Mouse (Mus musculus) granulocyte monocyte progenitor cell, adult 5-6 weeks (primary cell): ENCODE data around the gene Fmo4. TPM values are rescaled to one million over a fixed set of nuclear protein-coding genes. Genes with fewer than 3 reads are reported as not detected.

Source experiments
- ATAC-seq: replicated peaks from 2 replicates; pipeline ENCODE4 v1.8.0; 2016; ENCODE audit warnings: mild to moderate bottlenecking, moderate TSS enrichment, inconsistent platforms; ENCODE audit not compliant: poor library complexity, severe bottlenecking
- total RNA-seq, 2 experiments: library from RNA; stranded (forward) in 1 of 2; stranded (reverse) in 1 of 2; fragments of 200-712, 200-1000 nt in 1 of 2; fragments of >200 nt in 1 of 2; fragmentation: Nextera tagmentation in 1 of 2; gene quantifications; 2 replicates each; pipeline ENCODE4 v1.2.3; 2014 to 2017

Gene Fmo4
- total RNA-seq (2014; fragmentation: Nextera tagmentation) = not detected in 2 replicates
- total RNA-seq (2017) = not detected in 2 replicates

GRCm38 (mm10) chr1:162813836-162814156 lies at the start of gene Fmo4:
Fmo4 (minus strand) TSS chr1:162813972.
- ATAC-seq = no peak

DNA sequence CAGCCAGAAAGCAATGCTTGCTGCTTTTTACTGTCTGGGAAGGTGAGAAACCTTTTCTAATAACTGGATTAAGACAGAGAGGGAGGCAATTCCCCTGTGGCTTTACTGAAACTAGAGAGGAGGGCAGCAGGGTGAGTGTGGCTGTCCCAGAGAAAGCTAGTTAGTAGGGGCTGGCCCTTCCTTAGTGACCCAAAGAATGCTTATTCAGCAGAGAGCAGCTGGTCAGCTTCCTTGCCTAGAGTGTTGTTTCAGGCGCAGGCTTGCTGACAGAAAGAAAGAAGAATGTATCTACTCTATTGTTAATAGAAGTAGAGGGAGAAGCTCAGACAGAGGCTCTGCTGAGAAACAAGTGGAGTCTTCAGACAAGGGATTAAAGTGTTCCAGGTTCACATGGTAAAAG lies 48.6 kb upstream of the Fmo4 start:
- ATAC-seq = no peak

- no peak for ATAC-seq
Measured at GRCm38 (mm10) chr1:162859996-162860605, 46.3 kb upstream of the Fmo4 start.

DNA sequence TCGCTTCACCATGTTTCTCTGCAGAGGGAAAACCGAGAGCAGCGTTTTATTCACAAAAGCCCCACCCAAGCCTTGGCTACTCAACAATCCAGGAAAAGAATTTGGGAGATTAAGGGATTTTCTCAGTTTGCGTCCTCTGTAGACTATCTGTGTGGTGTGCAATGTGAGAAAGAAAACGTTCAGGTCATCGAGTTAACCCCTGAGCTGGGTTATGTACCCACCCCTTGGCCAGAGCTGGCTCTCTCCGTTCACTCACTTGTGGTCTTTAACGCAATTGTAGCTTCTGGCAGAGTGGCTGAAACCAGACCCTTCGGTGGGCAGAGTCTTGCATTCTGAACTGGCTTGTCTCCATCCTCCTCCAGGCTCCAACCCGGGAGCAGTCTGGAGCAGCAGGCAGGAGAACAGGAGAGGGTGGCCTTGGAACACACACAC lies 45.8 kb upstream of the Fmo4 start:
- ATAC-seq = no peak

DNA sequence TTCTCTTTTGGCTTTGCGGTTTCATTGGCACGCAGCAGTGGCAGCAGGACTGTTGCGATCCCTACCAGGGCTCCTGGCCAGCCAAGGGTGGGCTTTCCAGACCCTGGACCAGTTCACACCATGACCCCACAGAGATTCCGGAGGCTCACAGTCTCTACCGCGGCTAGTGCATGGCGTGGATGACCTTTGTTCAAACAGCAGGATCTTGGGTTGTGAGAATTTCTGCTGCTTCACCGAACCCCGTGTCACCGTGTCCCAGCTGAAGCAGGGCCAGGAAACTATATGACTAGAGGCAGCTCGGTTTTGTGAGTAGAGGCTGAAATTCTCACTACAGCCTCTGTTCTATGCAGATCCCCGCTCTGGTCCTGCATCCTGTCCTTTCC lies 45.0 kb upstream of the Fmo4 start:
- ATAC-seq = no peak

GRCm38 (mm10) chr1:162857766-162858747 lies 44.3 kb upstream of the Fmo4 start:
- no peak for ATAC-seq

DNA sequence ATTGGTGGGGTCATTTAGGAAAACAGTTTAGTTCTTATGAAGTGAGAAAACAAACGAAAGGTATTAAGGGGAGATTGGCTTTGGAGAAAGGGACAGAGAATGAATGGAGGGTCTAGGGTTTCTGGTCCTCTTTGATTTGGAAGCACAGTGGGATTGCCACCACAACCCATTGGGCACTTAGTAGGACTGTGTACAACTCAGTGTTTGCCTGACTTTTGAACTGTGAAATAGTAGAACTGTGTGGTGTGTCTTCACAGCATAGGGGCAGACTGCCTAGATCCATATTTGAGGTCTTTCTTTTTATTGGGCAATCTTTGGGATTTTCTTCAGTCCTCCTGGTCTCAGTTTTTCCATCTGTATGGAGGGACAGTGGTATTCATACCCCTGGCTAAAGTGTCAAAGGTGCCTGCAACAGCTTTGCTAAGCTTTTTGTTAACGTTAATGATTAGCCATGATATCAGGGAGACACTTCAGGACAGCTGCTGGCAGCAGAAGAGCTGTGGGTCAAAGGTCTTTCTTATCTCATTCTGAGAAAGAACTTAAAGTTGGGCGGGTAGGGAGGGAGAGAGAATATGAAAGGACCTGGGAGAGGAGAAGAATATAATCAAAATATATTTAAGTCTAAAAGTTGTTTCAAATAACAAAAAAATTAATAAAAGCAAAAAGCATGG lies 40.2 kb upstream of the Fmo4 start:
- no peak for ATAC-seq

DNA sequence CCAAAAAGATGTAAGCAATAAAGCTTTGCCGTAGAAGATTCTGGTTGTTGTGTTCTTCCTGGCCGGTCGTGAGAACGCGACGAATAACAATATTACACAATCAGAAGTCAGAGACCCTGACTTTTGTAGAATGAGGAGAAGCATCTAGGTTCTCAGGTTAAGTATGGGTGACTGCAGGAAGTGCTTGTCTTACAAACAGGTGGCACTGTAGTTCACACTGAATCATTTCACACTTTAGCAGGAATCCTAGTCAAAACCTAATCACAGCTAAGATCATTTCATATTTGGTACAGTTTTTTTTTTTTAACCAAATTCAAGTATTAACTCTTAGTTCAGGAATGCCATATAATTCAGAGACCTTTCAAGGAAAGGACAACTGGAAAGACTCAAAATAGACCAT lies 33.8 kb upstream of the Fmo4 start:
- ATAC-seq = no peak

DNA sequence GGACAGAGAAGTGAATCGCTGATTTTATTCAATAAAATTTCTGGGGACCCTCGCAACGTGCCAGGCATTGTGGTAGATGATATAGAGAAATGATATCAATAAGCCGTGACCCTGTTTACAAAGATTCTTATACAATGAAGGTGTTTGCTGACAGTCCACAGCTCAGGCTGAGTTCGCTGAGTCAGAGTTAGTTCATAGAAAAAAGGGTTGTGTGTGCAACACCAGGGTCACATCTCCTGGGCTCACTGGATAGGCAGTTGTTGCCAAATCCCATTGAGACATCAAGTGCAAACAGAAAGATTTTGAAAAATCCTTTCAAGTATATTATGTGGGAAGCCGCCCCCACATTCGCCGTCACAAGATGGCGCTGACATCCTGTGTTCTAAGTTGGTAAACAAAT lies 26.4 kb upstream of the Fmo4 start:
- ATAC-seq = no peak

DNA sequence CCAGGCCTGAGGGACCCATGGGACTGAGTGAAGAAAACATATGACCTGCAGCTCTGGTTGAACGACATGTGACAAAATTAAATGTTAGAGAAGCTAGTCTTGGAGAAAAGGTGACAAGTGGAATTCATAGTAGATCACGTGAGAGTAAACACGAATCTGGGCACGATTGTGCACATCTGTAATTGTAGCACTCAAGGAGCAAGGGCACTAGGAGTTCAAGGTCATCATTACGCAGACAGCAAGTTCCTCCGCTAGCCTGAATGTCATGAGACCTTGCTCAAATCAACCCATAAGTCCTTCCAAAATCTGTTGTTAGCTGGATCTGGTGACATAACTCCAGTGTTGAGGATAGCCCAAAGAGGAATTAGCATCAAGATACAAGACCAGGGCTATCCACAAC lies 25.2 kb upstream of the Fmo4 start:
- ATAC-seq = no peak

GRCm38 (mm10) chr1:162834342-162834741 lies 20.6 kb upstream of the Fmo4 start:
- no peak for ATAC-seq

DNA sequence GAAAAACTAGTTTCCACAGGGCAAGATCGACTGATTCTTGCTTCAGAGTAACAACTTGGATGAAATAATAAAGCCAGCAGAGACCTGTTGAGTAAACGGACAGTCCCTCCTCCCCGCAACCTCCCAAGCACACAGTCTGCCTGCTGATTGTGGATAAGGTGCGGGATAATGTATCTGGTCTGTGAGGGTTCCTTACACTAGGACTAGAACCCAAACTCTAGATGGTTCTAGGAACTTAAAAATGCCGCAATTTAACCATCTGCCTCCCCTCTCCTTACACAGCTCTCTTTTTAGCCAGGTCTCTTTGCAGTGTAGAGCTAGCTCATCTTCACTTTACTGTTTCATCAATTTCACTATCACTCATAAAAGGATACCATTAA lies 18.8 kb upstream of the Fmo4 start:
- ATAC-seq = no peak

DNA sequence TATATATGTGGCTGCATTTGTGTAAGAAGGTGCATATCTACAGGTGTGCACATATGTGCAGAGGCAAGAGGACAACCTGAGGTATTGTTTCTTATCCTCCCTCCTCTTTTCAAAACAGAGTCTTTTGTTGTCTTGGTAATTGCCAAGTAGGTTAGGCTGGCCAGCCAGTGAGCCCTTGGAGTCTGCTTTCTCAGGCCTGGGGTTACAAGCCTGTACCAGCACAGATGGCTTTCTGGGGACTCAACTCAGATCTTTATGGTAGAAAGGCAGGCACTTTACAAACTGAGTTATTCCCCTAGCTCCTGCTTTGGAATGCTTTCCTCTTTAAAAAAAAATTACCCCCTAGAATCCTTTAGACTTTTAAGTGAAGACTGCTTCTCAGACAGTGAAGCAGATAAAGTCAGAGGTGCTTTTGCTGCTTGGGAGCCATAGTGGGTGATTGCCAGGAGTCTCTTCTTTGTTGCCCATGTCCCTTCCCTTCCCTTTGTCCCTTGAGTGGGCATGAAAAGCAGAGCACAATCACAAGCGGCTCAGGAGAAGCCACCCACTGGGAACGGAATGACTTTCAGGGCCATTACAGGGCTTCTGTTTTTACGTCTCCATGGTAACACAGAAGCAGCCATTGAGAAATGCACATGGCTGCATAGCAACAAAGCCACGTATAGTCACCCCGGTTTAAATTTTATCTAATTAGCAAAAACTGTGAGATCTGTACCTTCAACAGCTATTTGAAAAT lies 18.2 kb upstream of the Fmo4 start:
- ATAC-seq = no peak

GRCm38 (mm10) chr1:162819280-162819679 lies 5.5 kb upstream of the Fmo4 start:
- no peak for ATAC-seq

DNA sequence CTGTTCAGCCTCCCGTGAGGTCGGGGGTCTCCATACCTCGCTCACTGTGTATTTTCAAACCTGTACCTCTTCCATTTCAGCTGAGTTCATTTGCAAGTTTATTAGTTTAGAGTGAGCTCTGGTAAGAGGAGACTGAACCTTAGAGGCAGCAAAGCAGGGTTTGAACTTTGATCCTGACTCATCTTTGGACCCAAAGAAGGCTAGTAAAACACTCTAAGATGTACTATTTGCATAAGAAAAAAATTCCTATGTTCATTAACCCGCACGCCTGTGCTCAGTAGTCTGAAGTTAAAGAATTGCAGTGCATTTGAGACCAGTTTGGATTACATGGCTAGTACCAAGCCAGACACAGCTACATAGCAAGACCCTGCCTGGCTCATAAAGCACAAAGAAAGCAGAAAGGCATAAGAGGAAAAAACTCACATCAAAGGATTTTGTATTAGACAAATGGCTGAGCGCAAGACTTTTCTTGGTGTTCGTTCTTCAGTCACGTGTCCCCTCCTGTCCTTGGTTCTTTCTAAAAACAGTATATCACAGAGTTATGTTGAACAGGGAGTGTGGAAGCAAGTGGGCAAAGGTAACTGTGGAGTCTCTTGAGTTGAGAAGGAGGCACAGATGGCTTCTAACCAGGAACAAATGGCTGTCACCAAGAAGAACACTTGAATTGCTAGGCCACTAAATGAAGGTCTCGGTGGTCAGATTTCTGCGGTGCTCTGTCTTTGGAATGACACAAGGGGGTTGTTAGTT lies 1.8 kb upstream of the Fmo4 start:
- no peak for ATAC-seq

- ATAC-seq = no peak
Measured at GRCm38 (mm10) chr1:162814932-162815331, 1.2 kb upstream of the Fmo4 start.

- ATAC-seq = no peak
Measured at GRCm38 (mm10) chr1:162813143-162813835, 483 bp downstream of the Fmo4 start.

- ATAC-seq = no peak
Measured at GRCm38 (mm10) chr1:162808541-162808940, 5.2 kb downstream of the Fmo4 start.

DNA sequence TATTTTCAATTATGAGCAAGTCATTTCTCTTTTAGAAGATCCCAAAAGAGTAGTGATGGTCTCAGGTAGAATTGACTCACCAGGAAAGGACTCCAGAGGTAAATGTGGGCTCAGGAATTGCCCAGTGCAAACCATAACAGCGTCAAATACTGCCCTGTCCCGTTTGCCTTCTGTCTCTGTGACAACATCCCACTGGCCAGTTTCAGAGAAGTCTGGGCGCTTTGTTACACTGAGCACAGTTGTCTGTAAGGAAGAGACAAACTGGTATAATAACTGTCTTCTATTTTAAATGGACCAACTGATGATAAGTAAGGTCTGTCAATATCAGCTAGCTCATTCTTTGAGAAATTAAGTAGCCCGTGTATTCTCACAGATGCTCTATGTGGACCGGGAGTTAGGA lies 6.3 kb downstream of the Fmo4 start:
- ATAC-seq = no peak
